Mouse (Mus musculus): ENCODE data around the gene Gli2. TPM values are rescaled to one million over a fixed set of nuclear protein-coding genes. Genes with fewer than 3 reads are reported as not detected.

The Gli2 gene
- total RNA-seq, 2 experiments from 2014 or later = not detected

- ATAC-seq (replicated peaks; ENCODE audit: poor library complexity) = no peak
Observed at GRCm38 (mm10) chr1:119003852-119004398, 49.5 kb downstream of the Gli2 start.

- no peak for ATAC-seq (replicated peaks; ENCODE audit: poor library complexity)
Observed at GRCm38 (mm10) chr1:119001454-119002034, 51.9 kb downstream of the Gli2 start.

GRCm38 (mm10) chr1:118994482-118995105 lies 58.8 kb downstream of the Gli2 start:
- ATAC-seq (replicated peaks; ENCODE audit: poor library complexity) = no peak

- no peak for ATAC-seq (replicated peaks; ENCODE audit: poor library complexity)
Observed at GRCm38 (mm10) chr1:118993775-118994174, 59.6 kb downstream of the Gli2 start.

DNA sequence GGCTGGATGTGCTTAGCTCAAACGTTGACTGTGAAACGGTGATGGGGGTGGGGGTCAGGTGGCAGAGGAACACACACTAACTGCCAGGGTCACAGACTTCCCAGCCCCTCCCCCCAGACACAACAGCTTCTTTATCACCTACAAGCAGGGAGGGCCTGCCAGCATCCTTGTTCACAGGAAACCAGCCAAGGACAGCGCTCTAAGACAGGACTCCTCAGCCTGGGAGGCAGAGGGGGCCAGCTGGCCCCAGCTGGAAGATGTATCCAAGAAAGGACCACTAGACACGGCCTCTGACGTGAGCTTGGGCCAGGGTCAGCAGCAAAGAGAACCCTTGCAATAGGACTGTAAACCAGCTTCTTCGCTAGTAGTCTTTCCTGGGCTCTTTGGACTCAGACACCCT lies 65.1 kb downstream of the Gli2 start:
- no peak for ATAC-seq (replicated peaks; ENCODE audit: poor library complexity)

DNA sequence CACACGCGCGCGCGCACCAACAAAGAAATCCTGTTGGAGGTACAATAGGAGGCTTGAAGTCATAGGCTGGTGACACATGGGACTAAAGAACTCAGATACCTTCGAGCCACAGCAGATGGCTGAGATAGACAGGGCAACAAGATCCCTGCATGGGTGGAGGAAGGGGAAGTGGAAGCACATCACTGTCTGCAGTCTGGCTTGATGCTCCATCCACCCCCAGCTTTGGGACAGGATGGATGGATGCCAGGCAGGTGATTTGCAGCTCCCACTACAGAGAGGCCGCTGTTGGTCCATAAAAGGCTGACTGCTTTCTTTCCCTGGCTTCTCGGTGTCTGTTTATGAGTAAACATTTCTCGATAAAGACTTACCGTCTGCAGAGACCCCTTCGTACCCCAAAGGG lies 65.9 kb downstream of the Gli2 start:
- ATAC-seq (replicated peaks; ENCODE audit: poor library complexity) = no peak

- ATAC-seq (replicated peaks; ENCODE audit: poor library complexity) = no peak
Observed at GRCm38 (mm10) chr1:118983389-118983788, 70.0 kb downstream of the Gli2 start.

GRCm38 (mm10) chr1:118982805-118983211 lies 70.6 kb downstream of the Gli2 start:
- ATAC-seq (replicated peaks; ENCODE audit: poor library complexity) = no peak

DNA sequence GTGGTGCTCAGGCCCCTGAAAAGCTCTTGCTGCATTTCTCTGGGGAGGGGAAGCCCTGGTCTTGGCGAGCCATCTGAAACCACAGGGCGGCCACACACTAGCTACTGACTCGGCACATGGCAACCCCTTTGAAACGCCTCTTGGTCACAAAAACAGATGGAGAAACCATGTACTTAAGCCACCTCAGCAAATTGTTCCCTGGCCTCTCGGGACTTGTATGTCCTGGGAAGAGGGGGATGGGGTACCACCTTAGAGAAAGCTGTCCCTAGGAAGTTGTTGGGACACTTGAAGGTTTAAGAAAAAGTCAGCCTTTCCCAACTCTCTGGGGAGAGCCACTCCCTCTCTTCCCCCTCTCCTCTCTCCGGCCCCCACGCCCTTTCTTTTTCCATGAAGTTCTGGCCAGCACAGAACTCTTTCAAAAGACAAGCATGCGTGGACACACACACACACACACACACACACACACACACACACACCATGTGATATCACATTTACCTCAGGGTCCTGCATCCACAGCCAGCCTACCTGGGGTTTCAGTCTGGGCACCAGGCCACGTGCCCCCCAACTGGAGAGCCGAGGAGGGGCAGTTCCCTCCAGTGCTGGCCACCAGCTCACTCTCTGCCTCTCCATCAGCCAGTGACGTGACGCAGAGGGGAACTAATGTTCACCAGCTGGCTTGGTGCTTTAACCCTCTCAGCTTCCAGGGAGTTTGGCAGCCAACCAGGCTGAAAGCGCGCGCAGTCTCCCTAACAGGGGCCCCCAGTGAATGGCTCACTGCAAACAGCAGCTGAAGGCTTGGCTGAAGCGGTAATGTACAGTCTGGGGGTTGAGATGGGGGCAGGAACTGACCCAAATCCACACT lies 71.2 kb downstream of the Gli2 start:
- peak; percentile 67 for ATAC-seq (replicated peaks; ENCODE audit: poor library complexity)

GRCm38 (mm10) chr1:118980636-118981035 lies 72.8 kb downstream of the Gli2 start:
- ATAC-seq (replicated peaks; ENCODE audit: poor library complexity) = no peak

DNA sequence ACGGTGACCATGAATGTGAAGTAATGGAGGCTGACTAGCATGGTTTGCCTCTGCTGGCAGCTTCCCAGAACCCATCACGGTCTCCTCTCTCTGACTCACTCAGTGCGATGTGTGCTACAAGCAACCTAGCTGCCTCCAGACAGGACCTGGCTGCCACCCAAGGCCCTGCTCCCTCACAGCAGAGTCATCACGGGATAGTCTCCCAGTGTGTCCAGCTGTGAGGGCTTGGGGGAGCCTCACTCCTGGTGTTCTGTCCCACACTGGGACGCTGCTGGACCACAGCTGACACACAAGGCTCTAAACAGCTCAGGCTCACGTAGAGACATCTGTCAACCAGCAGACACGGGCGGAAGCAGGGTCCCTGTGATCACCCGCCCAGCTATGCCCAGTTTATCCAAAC lies 76.8 kb downstream of the Gli2 start:
- no peak for ATAC-seq (replicated peaks; ENCODE audit: poor library complexity)

- peak; percentile 74 for ATAC-seq (replicated peaks; ENCODE audit: poor library complexity)
Observed at GRCm38 (mm10) chr1:118975376-118975775, 78.0 kb downstream of the Gli2 start.

DNA sequence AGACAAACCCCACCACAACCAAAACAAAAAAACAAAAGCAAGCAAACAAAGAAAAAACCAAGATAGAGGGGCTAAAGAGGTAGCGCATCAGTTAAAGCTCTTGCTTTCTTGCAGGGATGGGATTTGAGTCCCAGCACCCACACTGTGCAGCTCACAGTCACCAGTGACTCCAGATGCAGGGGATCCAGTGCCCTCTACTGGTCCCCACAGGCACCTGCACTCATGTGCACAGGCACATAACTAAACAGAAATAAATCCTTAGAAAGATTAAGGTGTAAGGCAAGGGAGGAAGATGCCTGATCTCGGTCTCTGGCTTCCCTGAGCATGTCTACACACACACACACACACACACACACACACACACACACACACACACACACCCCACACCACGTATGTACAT lies 83.4 kb downstream of the Gli2 start:
- no peak for ATAC-seq (replicated peaks; ENCODE audit: poor library complexity)

DNA sequence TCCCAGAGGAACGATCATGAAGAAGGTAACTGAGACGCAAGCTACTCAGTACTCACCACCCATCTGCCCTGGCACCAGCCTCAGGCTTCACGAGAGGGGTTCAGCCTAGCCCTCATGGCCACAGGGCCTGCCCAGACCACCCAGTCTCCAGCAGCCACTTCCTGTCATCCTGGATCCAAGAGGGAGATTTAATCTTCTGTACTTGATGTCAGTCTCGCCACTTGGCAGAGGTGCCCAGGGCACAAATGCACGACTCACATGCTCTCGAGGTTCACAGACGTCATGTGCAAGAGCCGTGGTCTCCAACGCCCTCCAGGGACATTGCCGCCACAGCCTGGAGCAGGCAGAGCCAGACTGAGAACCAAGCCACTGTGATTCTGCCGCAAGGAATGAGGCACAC lies 84.0 kb downstream of the Gli2 start:
- ATAC-seq (replicated peaks; ENCODE audit: poor library complexity) = no peak

GRCm38 (mm10) chr1:118968661-118969179 lies 84.7 kb downstream of the Gli2 start:
- ATAC-seq (replicated peaks; ENCODE audit: poor library complexity) = peak; percentile 86

- ATAC-seq (replicated peaks; ENCODE audit: poor library complexity) = no peak
Observed at GRCm38 (mm10) chr1:118967976-118968375, 85.4 kb downstream of the Gli2 start.

DNA sequence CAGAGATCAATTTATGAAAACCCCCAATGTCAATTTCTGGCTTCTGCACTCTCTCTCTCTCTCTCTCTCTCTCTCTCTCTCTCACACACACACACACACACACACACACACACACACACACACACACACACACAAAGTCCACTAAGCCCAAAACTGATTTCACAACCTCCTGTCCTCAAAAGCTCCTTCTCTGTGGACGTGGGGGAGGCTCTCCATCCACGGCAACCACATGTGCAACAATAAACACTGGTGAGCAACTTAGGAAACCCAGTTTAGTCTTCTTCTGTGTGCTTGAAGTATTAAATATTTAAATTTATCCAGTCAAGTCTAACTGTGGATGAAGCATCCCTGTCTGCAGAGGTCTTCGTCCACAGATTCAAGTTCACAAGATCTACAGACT lies 86.1 kb downstream of the Gli2 start:
- ATAC-seq (replicated peaks; ENCODE audit: poor library complexity) = no peak

DNA sequence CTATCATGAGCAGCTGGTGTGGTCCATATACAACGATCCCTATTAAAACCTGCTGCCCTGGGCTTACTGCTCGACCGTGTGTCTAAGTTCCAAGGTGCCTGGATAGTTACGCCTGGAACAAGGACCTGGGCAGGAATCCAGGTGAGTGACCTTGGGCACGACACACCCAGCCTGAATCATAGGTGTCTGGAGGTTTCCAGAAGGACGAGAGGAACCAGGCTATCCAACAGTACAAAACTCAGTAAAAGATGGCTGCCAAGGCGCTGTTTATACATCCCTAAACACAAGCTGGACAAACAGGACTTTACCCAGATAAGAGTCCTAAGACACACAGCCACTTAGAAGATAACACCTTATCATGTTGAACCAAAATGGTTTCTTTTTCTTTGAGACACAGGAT lies 94.8 kb downstream of the Gli2 start:
- no peak for ATAC-seq (replicated peaks; ENCODE audit: poor library complexity)

DNA sequence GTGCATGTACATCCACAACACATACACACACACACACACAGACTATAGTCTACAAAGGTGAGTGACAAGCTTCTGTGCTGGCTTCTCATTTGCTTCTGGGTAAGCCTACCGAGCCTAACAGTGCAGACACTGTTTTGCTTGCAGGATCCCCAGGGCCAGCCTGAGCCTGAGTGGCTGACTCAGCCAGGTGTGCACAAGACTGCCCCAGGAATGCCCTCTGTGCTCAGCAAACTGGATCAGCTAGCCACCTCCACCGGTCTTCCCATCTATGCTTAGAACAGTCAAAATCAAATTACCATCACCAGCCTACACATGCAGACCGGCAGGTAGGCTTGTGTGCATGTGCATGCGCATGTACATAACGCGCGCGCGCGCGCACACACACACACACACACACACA lies 97.6 kb downstream of the Gli2 start:
- no peak for ATAC-seq (replicated peaks; ENCODE audit: poor library complexity)

DNA sequence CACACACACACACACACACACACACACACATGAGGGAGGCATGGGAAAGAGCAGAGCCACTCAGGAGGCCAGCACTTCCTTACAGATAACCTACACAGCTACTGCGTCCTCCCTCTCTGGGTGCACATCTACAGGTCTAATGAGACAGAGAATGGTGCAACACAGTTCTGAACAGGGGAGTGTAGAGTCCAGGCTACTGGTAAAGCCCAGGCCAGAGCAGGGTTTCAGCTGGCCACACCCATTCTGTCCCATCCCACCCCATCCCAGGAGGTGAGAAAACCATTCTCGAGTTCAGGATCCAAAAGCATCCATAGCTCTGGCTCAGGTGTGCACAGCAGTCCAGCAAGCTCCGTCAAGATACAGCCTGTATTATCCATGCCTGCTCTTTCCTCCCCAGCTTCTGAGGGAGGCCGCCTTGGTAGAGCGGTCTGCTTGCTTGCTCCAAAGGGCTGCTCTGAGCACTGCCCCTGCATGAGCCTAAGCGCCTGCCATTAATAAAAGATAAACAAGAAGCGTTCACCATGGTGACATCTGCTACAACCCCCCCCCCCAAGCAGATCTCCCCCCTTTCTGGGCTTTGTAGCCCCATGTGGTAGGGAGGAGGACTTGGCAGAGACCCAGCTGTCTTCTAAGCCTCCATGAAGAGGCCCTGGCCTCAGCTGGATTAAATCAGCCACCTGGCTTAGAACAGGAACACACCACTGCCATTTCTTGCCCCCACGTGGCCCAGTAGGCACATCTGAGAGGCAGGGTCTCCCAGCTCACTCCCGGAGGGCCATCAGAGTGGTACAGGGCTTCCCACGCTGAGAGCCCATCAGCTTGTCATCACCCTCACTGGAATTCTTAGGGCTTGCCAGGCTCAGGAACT lies 98.8 kb downstream of the Gli2 start:
- no peak for ATAC-seq (replicated peaks; ENCODE audit: poor library complexity)

DNA sequence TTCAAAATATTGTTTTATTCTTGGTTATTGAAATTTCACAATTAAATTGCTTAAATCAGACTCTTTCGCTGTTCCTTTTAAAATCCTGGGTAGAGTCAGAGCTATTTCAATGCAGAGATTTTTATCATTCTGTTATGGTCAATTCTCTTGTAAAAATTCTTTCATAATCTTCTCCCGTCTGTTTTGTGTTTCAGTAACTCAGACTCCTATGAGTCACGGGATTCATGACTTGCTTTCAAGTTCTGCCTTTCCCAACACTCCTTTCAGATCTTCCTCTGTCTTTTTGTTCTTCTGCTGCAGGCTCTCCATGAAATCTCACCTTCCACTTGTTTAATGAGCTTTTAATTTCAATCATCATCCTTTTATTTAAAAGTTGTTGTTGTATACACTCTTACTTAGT lies 100.4 kb downstream of the Gli2 start:
- ATAC-seq (replicated peaks; ENCODE audit: poor library complexity) = no peak

Measured in megakaryocyte progenitor cell, adult 5-6 weeks (primary cell).